Mouse (Mus musculus) small intestine, adult 2 months (tissue): ENCODE results near the gene Pacsin1. TPM values are rescaled to one million over a fixed set of nuclear protein-coding genes. Genes with fewer than 3 reads are reported as not detected.
"Not testable (repeated sequence)": the region's sequence is repeated elsewhere in the genome, so short reads cannot be mapped to it uniquely, and the experiment has no call there.

Experiments used
- H3K27ac ChIP-seq: fragments of 200-500 bp; 2 replicates; pipeline ENCODE4 v1.5.1; 2012; ENCODE audit warnings: low read depth, low read length, control low read depth, inconsistent platforms; ENCODE audit not compliant: insufficient read depth
- H3K27me3 ChIP-seq: fragments of 200-500 bp; 2 replicates; pipeline ENCODE4 v1.6.1; 2012; ENCODE audit warnings: mild to moderate bottlenecking, moderate library complexity, low read length, inconsistent platforms; ENCODE audit not compliant: control insufficient read depth, insufficient read depth
- H3K36me3 ChIP-seq: fragments of 200-500 bp; 2 replicates; pipeline ENCODE4 v1.6.1; 2012; ENCODE audit warnings: mild to moderate bottlenecking, low read length, control low read depth, inconsistent platforms; ENCODE audit not compliant: control insufficient read depth, insufficient read depth
- H3K4me1 ChIP-seq: fragments of 200-500 bp; 2 replicates; pipeline ENCODE4 v1.6.1; 2012; ENCODE audit warnings: low read length, inconsistent platforms, mixed read lengths; ENCODE audit not compliant: control insufficient read depth, insufficient read depth, insufficient read length
- H3K4me3 ChIP-seq: fragments of 200-500 bp; 2 replicates; pipeline ENCODE4 v1.5.1; 2012; ENCODE audit warnings: low read depth, mild to moderate bottlenecking, control low read depth, inconsistent platforms, low read length, moderate library complexity
- CTCF ChIP-seq: fragments of 200-500 bp; IDR thresholded peaks from 2 replicates; pipeline ENCODE4 v1.5.1; 2012; ENCODE audit warnings: low read depth, mild to moderate bottlenecking, control low read depth, inconsistent platforms, low read length, moderate library complexity, mixed read lengths; ENCODE audit not compliant: insufficient replicate concordance, insufficient read length; ENCODE audit errors: extremely low read depth
- POLR2A ChIP-seq: fragments of 200-500 bp; IDR thresholded peaks from 2 replicates; pipeline ENCODE4 v1.6.1; 2012; ENCODE audit warnings: low read depth, mild to moderate bottlenecking, control low read depth, inconsistent platforms, low read length, moderate library complexity
- WGBS: fragments of 180-500 bp; shearing (Covaris S2); methylation state at CpG from one replicate; pipeline ENCODE4 v1.1.7; 2018; 5-methylcytosine and 5-hydroxymethylcytosine counted together
- polyA plus RNA-seq: library from polyadenylated mRNA; depleted of rRNA; stranded (reverse); fragments of >200 nt; gene quantifications from 2 replicates; pipeline ENCODE4 v1.2.3, GENCODE M21; 2012

Gene Pacsin1
- polyA plus RNA-seq, 1 experiment = 2.2 TPM

- 57% methylated on average over 5 of the region's 5 CpGs for WGBS
Observed at GRCm38 (mm10) chr17:27626681-27627080, 28.6 kb upstream of the Pacsin1 start.

GRCm38 (mm10) chr17:27627451-27627850 is 27.9 kb upstream of the Pacsin1 start:
- TF ChIP-seq POLR2A = no peak
- TF ChIP-seq CTCF = peak; percentile 18; the same call in 1 of the 2 replicates
- H3K27ac ChIP-seq = no peak overlapping the region
- H3K27me3 ChIP-seq = no peaks in the 10 kb centered on the region
- H3K4me1 ChIP-seq = peaks cover 7% of the 10 kb centered on the region; the same call in 1 of the 2 replicates
- H3K4me3 ChIP-seq = no peak overlapping the region
- 22% methylated on average over 5 of the region's 5 CpGs for WGBS
- H3K36me3 ChIP-seq = peaks cover 26% of the 10 kb centered on the region

More at GRCm38 (mm10) chr17:27626681-27627080, 28.6 kb upstream of the Pacsin1 start:
- Histone ChIP-seq H3K27me3 (no peaks in the 10 kb centered on the region), H3K27ac (no peak overlapping the region), H3K4me1 (peaks cover 10% of the 10 kb centered on the region; the same call in 1 of the 2 replicates), H3K4me3 (no peak overlapping the region), H3K36me3 (peaks cover 18% of the 10 kb centered on the region)
- TF ChIP-seq POLR2A = no peak
- no peak for TF ChIP-seq CTCF

- peaks cover 9% of the 10 kb centered on the region; the same call in 1 of the 2 replicates for H3K4me1 ChIP-seq
- 75% methylated on average over 8 of the region's 8 CpGs for WGBS
- H3K36me3 ChIP-seq = peaks cover 34% of the 10 kb centered on the region
- H3K27me3 ChIP-seq = no peaks in the 10 kb centered on the region
- H3K27ac ChIP-seq = no peak overlapping the region
- no peak overlapping the region for H3K4me3 ChIP-seq
- TF ChIP-seq POLR2A = no peak
- no peak for TF ChIP-seq CTCF
Observed at GRCm38 (mm10) chr17:27628376-27628775, 26.9 kb upstream of the Pacsin1 start.

GRCm38 (mm10) chr17:27629249-27630020 is 25.9 kb upstream of the Pacsin1 start:
- TF ChIP-seq POLR2A = no peak
- peak; percentile 82; the same call in 1 of the 2 replicates for TF ChIP-seq CTCF
- Histone ChIP-seq H3K4me3 (no peak overlapping the region), H3K27ac (no peak overlapping the region), H3K36me3 (peaks cover 39% of the 10 kb centered on the region), H3K4me1 (peaks cover 13% of the 10 kb centered on the region; the same call in 1 of the 2 replicates), H3K27me3 (no peaks in the 10 kb centered on the region)
- WGBS = 69% methylated on average over 2 of the region's 2 CpGs

GRCm38 (mm10) chr17:27634871-27635574 is 20.3 kb upstream of the Pacsin1 start, which contains the start of gene RPS10-NUDT3:
Gene RPS10-NUDT3, minus strand, starts transcription at chr17:27635222.
- Histone ChIP-seq H3K27me3 (no peaks in the 10 kb centered on the region), H3K4me1 (peaks cover 9% of the 10 kb centered on the region; the same call in 1 of the 2 replicates), H3K27ac (peak within 1 kb of the TSS; percentile 46), H3K36me3 (peaks cover 36% of the 10 kb centered on the region), H3K4me3 (peak within 1 kb of the TSS; percentile 81)
- under 1% methylated on average over 69 of the region's 72 CpGs for WGBS
- no peak for TF ChIP-seq CTCF
- peak; percentile 87 for TF ChIP-seq POLR2A

- peak overlapping the region; percentile 30; the same call in 1 of the 2 replicates for H3K27ac ChIP-seq
- H3K27me3 ChIP-seq, H3K4me1 ChIP-seq: not testable (repeated sequence)
- peaks cover 32% of the 10 kb centered on the region for H3K36me3 ChIP-seq
- WGBS = 24% methylated on average over 9 of the region's 9 CpGs
- H3K4me3 ChIP-seq = peak overlapping the region; percentile 81
Observed at GRCm38 (mm10) chr17:27635575-27635903, 19.8 kb upstream of the Pacsin1 start.
